Mouse (Mus musculus): ENCODE results near the gene Klk11. TPM values are rescaled to one million over a fixed set of nuclear protein-coding genes. Genes with fewer than 3 reads are reported as not detected.

Gene Klk11
- total RNA-seq, 1 experiment, result 1.7 TPM

GRCm38 (mm10) chr7:43775311-43776057 lies 1.1 kb downstream of the Klk11 start:
- Histone ChIP-seq H3K36me3 (ENCODE audit: control insufficient read depth, insufficient read depth, low read length, poor library complexity, severe bottlenecking) (no peaks in the 10 kb centered on the region), H3K9me3 (ENCODE audit: control insufficient read depth, insufficient read depth, low read depth, low read length) (no peaks in the 10 kb centered on the region), H3K9ac (ENCODE audit: insufficient read depth, low read depth, low read length, poor library complexity, severe bottlenecking) (peak overlapping the region; percentile 55; the same call in 1 of the 2 replicates), H3K27ac (ENCODE audit: insufficient read depth, low read depth, low read length, poor library complexity, severe bottlenecking) (no peak overlapping the region), H3K4me3 (ENCODE audit: insufficient read depth in 1 of 2, low read depth in 1 of 2, low read length in 2 of 2, poor library complexity in 1 of 2, severe bottlenecking in 1 of 2) (no peak overlapping the region), H3K4me1 (ENCODE audit: control insufficient read depth in 2 of 2, insufficient read depth in 2 of 2, low read length in 2 of 2, poor library complexity in 1 of 2) (peaks cover 0 to 24% of the 10 kb centered on the region in 2 experiments; a peak in 3 of 4 replicates)
- no peak for TF ChIP-seq MAFK (IDR thresholded peaks at IDR 0.05; ENCODE audit: insufficient read depth, low read depth, low read length)
- no peak for TF ChIP-seq ZNF384 (IDR thresholded peaks at IDR 0.05; ENCODE audit: low read depth, low read length)
- TF ChIP-seq HCFC1 (IDR thresholded peaks at IDR 0.05; ENCODE audit: borderline replicate concordance, insufficient read depth, low read length), result no peak
- no peak for TF ChIP-seq CHD2 (IDR thresholded peaks at IDR 0.05; ENCODE audit: low read depth, low read length)
- no peak for TF ChIP-seq ZC3H11A (IDR thresholded peaks at IDR 0.05; ENCODE audit: borderline replicate concordance, low read depth, low read length)
- in situ Hi-C loops (cut with MboI; ENCODE audit: low sequenced_read_pairs in 2 of 2, unreplicated experiment in 2 of 2), result no loop called here
- DNase-seq (ENCODE audit: low read depth, low spot score), result no peak

GRCm38 (mm10) chr7:43776506-43776905 lies 2.1 kb downstream of the Klk11 start:
- Histone ChIP-seq H3K9me3 (ENCODE audit: control insufficient read depth, insufficient read depth, low read depth, low read length) (no peaks in the 10 kb centered on the region), H3K4me3 (ENCODE audit: insufficient read depth in 1 of 2, low read depth in 1 of 2, low read length in 2 of 2, poor library complexity in 1 of 2, severe bottlenecking in 1 of 2) (no peak overlapping the region), H3K9ac (ENCODE audit: insufficient read depth, low read depth, low read length, poor library complexity, severe bottlenecking) (no peak overlapping the region), H3K27ac (ENCODE audit: insufficient read depth, low read depth, low read length, poor library complexity, severe bottlenecking) (no peak overlapping the region), H3K4me1 (ENCODE audit: control insufficient read depth in 2 of 2, insufficient read depth in 2 of 2, low read length in 2 of 2, poor library complexity in 1 of 2) (peaks cover 0 to 33% of the 10 kb centered on the region in 2 experiments; a peak in 3 of 4 replicates), H3K36me3 (ENCODE audit: control insufficient read depth, insufficient read depth, low read length, poor library complexity, severe bottlenecking) (no peaks in the 10 kb centered on the region)
- in situ Hi-C loops (cut with MboI; ENCODE audit: low sequenced_read_pairs in 2 of 2, unreplicated experiment in 2 of 2), result no loop called here
- TF ChIP-seq ZC3H11A (IDR thresholded peaks at IDR 0.05; ENCODE audit: borderline replicate concordance, low read depth, low read length) (no peak), MAFK (IDR thresholded peaks at IDR 0.05; ENCODE audit: insufficient read depth, low read depth, low read length) (no peak), ZNF384 (IDR thresholded peaks at IDR 0.05; ENCODE audit: low read depth, low read length) (no peak), HCFC1 (IDR thresholded peaks at IDR 0.05; ENCODE audit: borderline replicate concordance, insufficient read depth, low read length) (no peak), CHD2 (IDR thresholded peaks at IDR 0.05; ENCODE audit: low read depth, low read length) (no peak)
- DNase-seq (ENCODE audit: low read depth, low spot score), result no peak

GRCm38 (mm10) chr7:43777423-43777822 lies 3.0 kb downstream of the Klk11 start:
- no peaks in the 10 kb centered on the region for H3K9me3 ChIP-seq (ENCODE audit: control insufficient read depth, insufficient read depth, low read depth, low read length)
- in situ Hi-C loops (cut with MboI; ENCODE audit: low sequenced_read_pairs in 2 of 2, unreplicated experiment in 2 of 2), result no loop called here
- DNase-seq (ENCODE audit: low read depth, low spot score), result no peak
- H3K9ac ChIP-seq (ENCODE audit: insufficient read depth, low read depth, low read length, poor library complexity, severe bottlenecking), result no peak overlapping the region
- H3K27ac ChIP-seq (ENCODE audit: insufficient read depth, low read depth, low read length, poor library complexity, severe bottlenecking), result no peak overlapping the region
- H3K4me1 ChIP-seq (ENCODE audit: control insufficient read depth in 2 of 2, insufficient read depth in 2 of 2, low read length in 2 of 2, poor library complexity in 1 of 2), result peaks cover 0 to 39% of the 10 kb centered on the region in 2 experiments; a peak in 3 of 4 replicates
- H3K36me3 ChIP-seq (ENCODE audit: control insufficient read depth, insufficient read depth, low read length, poor library complexity, severe bottlenecking), result no peaks in the 10 kb centered on the region
- no peak overlapping the region for H3K4me3 ChIP-seq (ENCODE audit: insufficient read depth in 1 of 2, low read depth in 1 of 2, low read length in 2 of 2, poor library complexity in 1 of 2, severe bottlenecking in 1 of 2)
- TF ChIP-seq CHD2 (IDR thresholded peaks at IDR 0.05; ENCODE audit: low read depth, low read length) (no peak), MAFK (IDR thresholded peaks at IDR 0.05; ENCODE audit: insufficient read depth, low read depth, low read length) (no peak)

GRCm38 (mm10) chr7:43778176-43778970 lies 4.0 kb downstream of the Klk11 start:
- TF ChIP-seq ZC3H11A (IDR thresholded peaks at IDR 0.05; ENCODE audit: borderline replicate concordance, low read depth, low read length) (no peak), CHD2 (IDR thresholded peaks at IDR 0.05; ENCODE audit: low read depth, low read length) (no peak), HCFC1 (IDR thresholded peaks at IDR 0.05; ENCODE audit: borderline replicate concordance, insufficient read depth, low read length) (no peak), MAFK (IDR thresholded peaks at IDR 0.05; ENCODE audit: insufficient read depth, low read depth, low read length) (no peak), ZNF384 (IDR thresholded peaks at IDR 0.05; ENCODE audit: low read depth, low read length) (no peak)
- H3K27ac ChIP-seq (ENCODE audit: insufficient read depth, low read depth, low read length, poor library complexity, severe bottlenecking), result no peak overlapping the region
- H3K4me3 ChIP-seq (ENCODE audit: insufficient read depth in 1 of 2, low read depth in 1 of 2, low read length in 2 of 2, poor library complexity in 1 of 2, severe bottlenecking in 1 of 2), result no peak overlapping the region
- H3K4me1 ChIP-seq (ENCODE audit: control insufficient read depth in 2 of 2, insufficient read depth in 2 of 2, low read length in 2 of 2, poor library complexity in 1 of 2), result peaks cover 0 to 39% of the 10 kb centered on the region in 2 experiments
- DNase-seq (ENCODE audit: low read depth, low spot score), result no peak
- no peak overlapping the region for H3K9ac ChIP-seq (ENCODE audit: insufficient read depth, low read depth, low read length, poor library complexity, severe bottlenecking)
- in situ Hi-C loops (cut with MboI; ENCODE audit: low sequenced_read_pairs in 2 of 2, unreplicated experiment in 2 of 2), result no loop called here
- no peaks in the 10 kb centered on the region for H3K9me3 ChIP-seq (ENCODE audit: control insufficient read depth, insufficient read depth, low read depth, low read length)
- H3K36me3 ChIP-seq (ENCODE audit: control insufficient read depth, insufficient read depth, low read length, poor library complexity, severe bottlenecking), result no peaks in the 10 kb centered on the region
